Mouse (Mus musculus): ENCODE measurements around the gene Fez2. TPM values are rescaled to one million over a fixed set of nuclear protein-coding genes. Genes with fewer than 3 reads are reported as not detected.

Gene Fez2
- polyA plus RNA-seq, 1 experiment from 2014 or later: 42.7 TPM

GRCm38 (mm10) chr17:78327187-78327586 lies 90.8 kb downstream of the Fez2 start:
- Histone ChIP-seq H3K4me3 (replicated peaks) (no peak overlapping the region), H3K27ac (no peak overlapping the region), H3K9ac (no peak overlapping the region), H3K4me1 (replicated peaks) (0 out of 2 replicates have a peak, but pooled peaks cover 6% of the 10 kb centered on the region), H3K36me3 (no peaks in the 10 kb centered on the region), H3K4me2 (replicated peaks) (no peak overlapping the region), H3K9me3 (no peaks in the 10 kb centered on the region), H3K27me3 (replicated peaks) (no peaks in the 10 kb centered on the region)
- 61% methylated on average over 4 of the region's 4 CpGs for WGBS
- no peak for ATAC-seq

- WGBS: 79% methylated on average over 2 of the region's 2 CpGs
- H3K9me3 ChIP-seq: no peaks in the 10 kb centered on the region
- no peaks in the 10 kb centered on the region for H3K27me3 ChIP-seq (replicated peaks)
- no peaks in the 10 kb centered on the region for H3K36me3 ChIP-seq
- H3K4me2 ChIP-seq (replicated peaks): no peak overlapping the region
- H3K27ac ChIP-seq: no peak overlapping the region
- H3K4me3 ChIP-seq (replicated peaks): no peak overlapping the region
- ATAC-seq: no peak
- H3K9ac ChIP-seq: no peak overlapping the region
- H3K4me1 ChIP-seq (replicated peaks): 0 out of 2 replicates have a peak, but pooled peaks cover 6% of the 10 kb centered on the region
These were observed 91.6 kb downstream of the Fez2 start for GRCm38 (mm10) chr17:78326381-78326780.

- Histone ChIP-seq H3K27ac (no peak overlapping the region), H3K4me3 (replicated peaks) (no peak overlapping the region), H3K27me3 (replicated peaks) (no peaks in the 10 kb centered on the region), H3K4me2 (replicated peaks) (no peak overlapping the region), H3K36me3 (no peaks in the 10 kb centered on the region), H3K9ac (no peak overlapping the region), H3K4me1 (replicated peaks) (0 out of 2 replicates have a peak, but pooled peaks cover 6% of the 10 kb centered on the region), H3K9me3 (no peaks in the 10 kb centered on the region)
- WGBS: 88% methylated on average over 7 of the region's 7 CpGs
- no peak for ATAC-seq
These were observed 92.1 kb downstream of the Fez2 start for GRCm38 (mm10) chr17:78325761-78326332.

- no peak overlapping the region for H3K9ac ChIP-seq
These were observed 95.3 kb downstream of the Fez2 start for GRCm38 (mm10) chr17:78322369-78323335.

GRCm38 (mm10) chr17:78321216-78321835 lies 96.6 kb downstream of the Fez2 start:
- Histone ChIP-seq H3K9me3 (no peaks in the 10 kb centered on the region), H3K27me3 (replicated peaks) (no peaks in the 10 kb centered on the region), H3K9ac (no peak overlapping the region), H3K4me2 (replicated peaks) (no peak overlapping the region), H3K4me3 (replicated peaks) (no peak overlapping the region), H3K4me1 (replicated peaks) (0 out of 2 replicates have a peak, but pooled peaks cover 6% of the 10 kb centered on the region), H3K27ac (no peak overlapping the region), H3K36me3 (no peaks in the 10 kb centered on the region)
- ATAC-seq: no peak
- 74% methylated on average over 11 of the region's 11 CpGs for WGBS

More at GRCm38 (mm10) chr17:78322369-78323335, 95.3 kb downstream of the Fez2 start:
- H3K4me2 ChIP-seq (replicated peaks): no peak overlapping the region
- 0 out of 2 replicates have a peak, but pooled peaks cover 6% of the 10 kb centered on the region for H3K4me1 ChIP-seq (replicated peaks)
- no peak overlapping the region for H3K4me3 ChIP-seq (replicated peaks)
- H3K27ac ChIP-seq: peak overlapping the region; percentile 70; the same call in 1 of the 2 replicates
- 31% methylated on average over 18 of the region's 18 CpGs for WGBS
- no peaks in the 10 kb centered on the region for H3K36me3 ChIP-seq
- ATAC-seq: no peak
- H3K27me3 ChIP-seq (replicated peaks): no peaks in the 10 kb centered on the region
- H3K9me3 ChIP-seq: no peaks in the 10 kb centered on the region

Other genes with a start within 250 kb of the Fez2 start
- 5.8 and 5.9 TPM in 2 replicates for gene Crim1, start 217.9 kb downstream of the Fez2 start, polyA plus RNA-seq (2015; fragmentation: Nextera tagmentation; extraction: Ambion mirVana)
- 0.14 and 0.27 TPM in 2 replicates for gene Vit, start 89.9 kb upstream of the Fez2 start, polyA plus RNA-seq (2015; fragmentation: Nextera tagmentation; extraction: Ambion mirVana)

Measured in intestine, embryonic 15.5 days (tissue).